ENCODE assay signal across 10 mouse cellular contexts in genomic region chr11:21763201-21763600, GRCm38 (mm10).
DNase-seq lines count a peak whose midpoint lies in the region.
"Had no signal": no experiment of that assay in that cellular context is flagged by ENCODE, and none has a peak within 500 bp of the region (broad histone marks: within the 10 kb centered on the region; RNA-seq: fewer than 3 reads in every experiment).

No protein-coding gene starts in this region.

- intact Hi-C loops in gastrocnemius, postnatal 36 days (cut with DNase I): no loop called here

- DNase-seq in brain, adult 2 months (ENCODE audit: low read depth, low spot score): peak; percentile 93
- peak; percentile 20 for DNase-seq in brain, embryonic 18.5 days (ENCODE audit: low read depth, low spot score)
- DNase-seq in cerebellum, postnatal 36 days: peak; percentile 71 to 79
- peak; percentile 6 to 22 for DNase-seq in layer of hippocampus, postnatal 36 days
- DNase-seq in gastrocnemius, postnatal 36 days: no peak
- DNase-seq in kidney, postnatal 25 days: no peak
- no peak for DNase-seq in gastrocnemius, postnatal 10 days
- DNase-seq: adrenal gland, postnatal 10 days; kidney, postnatal 14 days; lung, postnatal 14 days had no signal

Comparison
In these comparisons a context has a peak if more than half of its experiments do, and no peak if none do; other contexts are left out.
1. DNase-seq: peak in brain, adult 2 months (single experiment), brain, embryonic 18.5 days (single experiment), cerebellum, postnatal 36 days (2 of 2) and layer of hippocampus, postnatal 36 days (2 of 2); none in gastrocnemius, postnatal 36 days (0 of 2), kidney, postnatal 25 days (0 of 2) and gastrocnemius, postnatal 10 days (single experiment).